Mouse (Mus musculus) T-helper 17 cell (primary cell): ENCODE results near the gene Gm7102.
"Not testable (repeated sequence)": the region's sequence is repeated elsewhere in the genome, so short reads cannot be mapped to it uniquely, and the experiment has no call there.

ENCODE experiments used
- in situ Hi-C, 2 experiments: fragments of 300-600 bp; cut with MboI, MseI; formaldehyde crosslinking; loops; 1 replicate in 1 of 2; 2 replicates in 1 of 2; pipeline ENCODE4 v1.15.1; 2025; ENCODE audit warnings: high pct_unique_total_duplicates in 2 of 2

The Gm7102 gene

DNA sequence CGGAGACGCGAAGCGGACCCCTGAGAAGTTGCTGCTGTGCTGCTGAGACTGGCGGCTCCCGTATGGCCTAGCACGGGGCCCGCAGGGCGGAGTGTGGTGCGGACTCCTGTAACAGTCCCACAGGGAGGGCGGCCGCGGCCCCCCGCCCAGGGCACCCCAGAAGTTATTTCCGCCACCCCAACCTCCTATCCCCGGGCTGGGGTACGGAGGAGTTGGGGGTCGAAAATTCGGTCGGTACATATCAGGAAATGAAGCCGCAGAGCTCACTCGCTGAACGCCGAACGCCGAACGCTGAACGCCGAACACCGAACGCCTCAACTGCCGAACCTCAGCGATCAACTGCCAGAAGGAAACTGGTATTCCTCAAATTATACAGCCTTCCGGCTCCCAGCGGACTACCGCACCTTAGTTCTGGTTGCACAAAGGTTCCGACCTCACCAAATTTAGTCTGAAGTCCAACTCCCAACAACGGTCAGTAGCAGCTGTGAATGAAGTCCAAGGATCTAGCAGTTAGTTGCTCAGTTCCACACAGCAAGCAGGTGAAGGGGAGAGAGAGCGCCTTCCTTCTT, at the start of gene Gm7102:
TSS of gene Gm7102 (minus strand) at position 554 of the 569 bp plus-strand sequence.
- in situ Hi-C loops: loop anchor here in 1 of 2 experiments (10.0 kb wide), 1 partner anchor 1181 kb away; no protein-coding TSS in a partner anchor

DNA sequence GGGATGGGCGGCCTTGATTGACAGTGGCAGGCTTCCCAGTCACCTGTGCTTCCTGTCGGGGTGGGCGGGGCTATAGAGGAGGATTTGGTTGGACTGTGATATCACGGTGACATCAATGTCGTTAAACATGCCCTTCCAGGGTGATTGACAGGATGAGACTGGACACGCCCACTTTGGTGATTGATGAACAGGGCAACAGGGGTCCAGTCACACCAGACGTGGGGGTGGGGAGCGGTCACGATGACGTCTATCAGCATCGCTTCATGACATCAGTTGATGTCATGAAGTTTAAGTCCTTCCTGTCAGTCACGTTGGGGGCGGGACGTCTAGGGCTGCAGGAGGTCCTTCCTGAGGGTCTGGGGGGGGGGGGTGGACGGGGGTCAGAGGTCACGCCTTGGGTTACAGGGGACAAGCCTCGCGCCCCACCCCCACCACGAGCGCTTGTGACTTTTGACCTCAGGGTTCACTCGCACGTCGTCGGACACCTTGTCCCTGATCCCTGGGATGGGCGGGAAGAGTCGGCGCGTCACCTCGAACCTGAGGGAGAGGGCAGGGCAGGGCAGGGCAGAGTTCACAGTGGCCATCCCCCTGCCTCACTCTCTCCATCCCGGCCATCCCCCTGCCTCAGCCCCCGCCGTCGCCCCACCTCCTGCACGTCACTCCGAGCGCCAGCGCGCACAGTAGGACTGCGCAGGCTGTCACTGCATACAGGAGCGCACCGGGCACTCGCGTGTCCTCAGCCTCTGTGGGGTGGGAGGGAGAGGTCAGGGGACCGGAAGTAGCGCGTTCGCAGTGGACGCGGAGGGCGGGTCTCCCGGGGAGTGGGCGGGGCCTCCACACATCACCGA, 48.8 kb upstream of the Gm7102 start:
- in situ Hi-C loops: no loop called here

DNA sequence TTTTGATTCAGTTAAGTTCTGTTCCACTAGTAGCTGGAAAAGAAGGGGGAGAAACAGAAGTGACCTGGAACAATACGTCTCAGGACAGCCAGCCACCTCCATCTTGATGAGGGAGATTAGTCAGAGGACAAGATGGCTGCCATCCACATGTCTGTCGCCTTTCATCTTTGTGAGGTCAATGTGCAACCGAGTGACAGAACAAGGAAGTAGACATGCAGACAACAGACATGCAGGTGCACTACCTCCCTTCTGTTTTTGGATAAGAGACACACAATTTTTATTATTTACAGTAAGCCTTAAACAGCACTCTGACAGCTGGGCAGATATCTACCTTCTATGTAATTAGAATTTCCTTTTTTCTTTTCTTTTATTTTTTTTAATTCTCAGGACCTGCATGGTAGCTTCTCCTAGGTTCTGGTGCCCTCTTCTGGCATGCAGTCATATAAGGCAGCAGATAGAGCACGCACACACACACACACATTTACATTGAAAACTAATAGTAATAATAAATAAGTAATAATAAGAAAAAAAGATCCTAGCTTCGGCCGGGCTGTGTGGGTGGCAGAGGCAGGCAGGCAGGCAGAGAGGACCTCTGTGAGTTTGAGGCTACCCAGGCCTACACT, 47.7 kb upstream of the Gm7102 start:
- in situ Hi-C loops: no loop called here

DNA sequence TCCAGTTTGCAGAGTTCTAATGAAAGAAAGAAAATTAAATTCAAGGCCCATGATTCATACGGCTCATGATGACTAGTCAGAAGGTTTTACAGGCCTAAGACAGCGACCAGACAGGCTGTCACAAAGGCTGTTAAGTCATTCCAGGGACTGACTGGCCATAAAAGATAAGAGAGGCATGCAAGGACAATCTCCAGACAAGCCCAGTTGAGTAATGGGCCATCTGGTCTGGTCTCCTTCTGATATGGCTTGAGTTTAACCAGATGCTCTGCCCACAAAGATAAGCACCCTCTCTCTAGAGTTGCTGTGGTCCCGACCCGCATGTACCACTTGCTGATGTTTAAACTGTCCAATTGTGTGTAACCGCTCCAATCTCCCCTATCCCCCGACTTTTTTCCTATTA, 31.4 kb upstream of the Gm7102 start:
- in situ Hi-C loops: not testable (repeated sequence)

DNA sequence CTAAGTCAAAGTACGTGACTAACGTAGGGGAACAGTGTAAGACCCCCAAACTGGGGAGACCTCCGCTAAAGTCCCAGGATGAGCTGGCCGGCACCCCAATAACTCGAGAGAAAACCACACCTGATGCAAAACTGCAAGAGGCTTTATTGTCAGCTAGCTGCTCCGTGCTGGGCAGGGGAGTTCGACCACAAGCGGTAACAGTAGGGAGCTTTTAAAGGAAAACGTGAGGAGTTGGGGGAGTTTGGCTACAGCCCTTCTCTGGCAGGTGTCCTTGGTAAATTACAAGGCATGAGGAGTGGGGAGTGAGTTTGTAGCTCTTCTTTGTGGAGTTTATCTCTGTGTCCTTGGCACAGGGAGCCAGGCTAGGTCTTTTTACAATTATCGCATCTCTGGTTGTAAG, 23.7 kb upstream of the Gm7102 start:
- in situ Hi-C loops: loop anchor here (5.0 kb wide), 1 partner anchor 67 kb away; no protein-coding TSS in a partner anchor

DNA sequence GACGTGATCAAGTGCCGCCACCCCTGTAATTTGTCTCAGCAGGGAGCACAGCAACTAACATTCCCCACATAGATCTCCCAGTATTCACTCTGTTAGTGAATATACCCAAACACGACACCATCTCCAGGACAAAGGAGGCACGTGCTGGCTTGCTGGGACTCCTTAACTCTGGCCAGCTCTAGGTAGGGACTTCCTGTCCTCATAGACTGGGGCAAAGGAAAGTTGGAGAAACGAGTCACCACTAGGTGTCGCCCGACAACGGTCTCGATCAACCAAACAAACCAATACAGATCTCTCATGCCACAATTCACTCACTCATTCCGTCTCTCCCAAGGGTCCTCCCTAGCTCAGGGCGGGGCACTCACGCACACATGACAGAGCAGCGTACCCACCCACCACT, 23.2 kb upstream of the Gm7102 start:
- in situ Hi-C loops: loop anchor here (5.0 kb wide), 1 partner anchor 68 kb away; no protein-coding TSS in a partner anchor

DNA sequence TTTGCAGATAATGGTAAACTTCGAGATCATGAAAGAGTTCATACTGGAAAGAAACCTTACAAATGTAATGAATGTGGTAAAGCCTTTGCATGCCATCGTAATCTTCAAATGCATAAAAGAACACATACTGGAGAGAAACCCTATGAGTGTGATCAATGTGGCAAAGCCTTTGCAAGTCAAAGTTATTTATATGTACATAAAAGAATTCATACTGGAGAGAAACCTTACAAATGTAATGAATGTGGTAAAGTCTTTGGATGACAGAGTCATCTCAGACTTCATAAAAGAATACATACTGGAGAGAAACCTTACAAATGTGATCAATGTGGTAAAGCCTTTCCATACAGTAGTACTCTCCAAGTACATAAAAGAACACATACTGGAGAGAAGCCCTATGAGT, 7.5 kb upstream of the Gm7102 start, which contains the start of gene Gm6020:
TSS of gene Gm6020 (plus strand) at position 301 of the 400 bp plus-strand sequence.
- in situ Hi-C loops: not testable (repeated sequence)

DNA sequence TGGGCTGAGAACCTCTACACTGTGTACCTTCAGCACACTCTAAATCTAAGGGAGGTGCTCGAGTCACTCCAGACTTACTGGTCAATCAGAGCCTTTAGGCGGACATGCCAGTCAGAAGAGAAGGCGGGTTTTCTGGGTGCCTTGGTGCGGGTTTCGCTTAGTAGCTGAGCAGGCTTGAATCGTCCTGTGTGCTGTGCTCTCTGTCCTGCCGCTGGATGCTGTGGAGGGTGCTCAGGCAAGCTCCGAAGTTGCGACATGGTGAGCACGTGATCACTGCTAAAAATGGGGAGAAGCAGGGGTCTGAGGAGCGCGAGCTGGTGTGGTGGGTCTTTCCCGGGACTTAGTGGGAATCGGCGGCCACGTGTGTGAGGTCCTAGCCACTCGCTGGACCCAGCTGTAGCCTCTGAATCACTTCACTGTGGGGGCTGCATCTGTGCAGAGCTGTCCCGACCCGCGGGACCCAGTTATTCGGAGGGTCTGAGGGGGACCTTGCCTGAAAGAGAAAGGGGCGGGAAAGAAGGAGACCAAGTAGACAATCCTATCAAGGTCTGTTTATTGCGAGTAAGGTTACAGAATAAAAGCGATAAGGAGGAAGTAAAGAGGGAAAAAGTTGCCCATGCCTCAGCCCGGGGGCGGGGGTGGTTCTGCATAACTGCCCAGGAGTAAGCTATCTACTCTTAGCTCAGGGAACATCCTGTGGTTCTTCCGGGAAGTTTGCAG, 24.2 kb downstream of the Gm7102 start:
- in situ Hi-C loops: no loop called here

DNA sequence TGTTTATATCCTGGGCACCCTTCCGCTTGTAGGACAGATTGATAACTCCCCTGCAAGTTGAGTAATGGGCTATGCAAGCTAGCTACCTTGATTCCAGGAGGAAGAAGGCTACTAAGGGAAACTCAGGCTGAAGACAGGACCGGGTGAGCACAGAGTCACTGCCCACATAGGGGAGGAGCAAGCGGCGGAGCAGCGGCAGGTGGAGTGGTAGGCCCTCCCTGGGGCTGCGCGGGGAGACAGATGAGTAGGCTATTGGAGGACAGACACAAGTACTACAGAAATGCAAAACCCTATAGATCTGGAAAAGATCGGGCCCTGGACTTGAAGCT, 24.8 kb downstream of the Gm7102 start:
- in situ Hi-C loops: no loop called here

DNA sequence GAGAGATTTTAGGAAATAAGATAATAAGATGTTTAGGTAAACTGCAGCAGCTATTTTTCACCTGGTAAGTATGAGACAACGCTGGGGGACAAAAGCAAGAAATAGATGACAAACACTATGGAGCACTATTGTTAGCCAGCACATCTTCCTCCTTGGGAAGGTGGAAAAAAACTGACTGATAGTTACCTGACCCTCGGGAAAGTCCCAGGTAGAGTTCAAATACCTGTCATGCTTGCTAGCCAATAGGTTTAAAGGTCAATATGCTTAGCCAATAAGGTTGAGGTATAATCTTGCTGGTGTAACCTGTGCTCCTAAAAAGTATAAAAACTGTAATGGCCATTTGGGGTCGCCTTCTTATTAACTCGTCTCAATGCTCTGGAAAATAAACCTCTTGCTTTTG, 34.8 kb downstream of the Gm7102 start:
- in situ Hi-C loops: no loop called here

DNA sequence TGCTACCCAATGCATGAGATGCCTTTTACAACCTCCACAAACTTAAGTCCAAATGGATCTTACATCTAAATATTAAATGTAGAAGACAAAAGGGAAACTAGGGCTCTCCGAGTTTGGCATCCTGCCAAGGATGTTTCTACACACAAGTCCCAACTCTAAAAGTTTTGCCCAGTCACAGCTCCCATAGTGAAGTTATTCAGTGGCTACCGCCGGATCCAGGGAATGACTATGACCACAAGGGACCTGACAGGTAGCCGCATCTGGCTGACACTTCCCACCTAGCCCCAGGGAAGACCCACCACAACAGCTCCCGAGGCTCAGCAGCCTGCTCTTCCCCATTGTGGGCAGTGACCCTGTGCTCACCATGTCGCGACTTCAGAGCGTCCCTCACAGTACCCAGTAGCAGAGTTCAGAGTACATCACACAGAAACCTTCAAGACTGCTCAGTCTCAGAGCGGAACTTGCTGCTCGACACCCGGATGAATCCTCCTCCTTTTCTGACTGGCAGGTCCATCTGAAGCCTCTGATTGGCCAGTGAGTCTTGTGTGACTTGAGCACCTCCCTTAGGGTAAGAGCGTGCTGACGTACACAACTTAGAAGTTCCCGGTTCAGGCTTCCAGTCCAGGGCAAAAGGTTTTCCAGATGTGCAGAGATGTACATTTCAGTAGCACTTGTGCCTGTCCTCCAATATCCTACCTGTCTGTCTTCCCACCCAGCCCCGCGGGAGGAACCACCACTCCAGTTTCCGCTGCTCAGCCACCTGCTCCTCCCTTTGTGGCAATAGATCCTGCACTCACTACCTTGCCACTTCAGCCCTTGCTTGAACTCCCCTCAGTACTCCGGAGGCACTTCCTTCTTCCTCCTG, 35.5 kb downstream of the Gm7102 start, which contains the start of gene Zfp950:
TSS of gene Zfp950 (minus strand) at position 499 of the 865 bp plus-strand sequence.
- in situ Hi-C loops: no loop called here

DNA sequence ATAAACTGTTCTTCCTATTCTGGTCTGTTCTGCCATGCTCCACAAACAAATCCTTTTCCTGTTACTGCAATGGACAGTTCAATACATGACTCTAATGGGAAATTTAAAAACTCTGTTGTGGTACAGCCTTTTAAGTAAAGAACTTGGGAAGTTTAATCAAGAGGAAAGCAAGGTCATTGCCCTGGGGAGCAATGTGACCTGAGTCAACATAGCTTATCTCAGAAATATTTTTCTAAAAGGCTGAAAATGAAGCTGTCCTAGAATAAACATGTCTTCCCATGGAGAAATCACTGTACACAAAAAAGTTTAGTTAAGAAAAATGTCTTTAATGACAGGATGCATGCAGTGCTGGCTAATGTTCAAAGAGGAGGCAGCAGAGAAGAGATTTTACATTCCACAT, 37.5 kb downstream of the Gm7102 start:
- in situ Hi-C loops: no loop called here

DNA sequence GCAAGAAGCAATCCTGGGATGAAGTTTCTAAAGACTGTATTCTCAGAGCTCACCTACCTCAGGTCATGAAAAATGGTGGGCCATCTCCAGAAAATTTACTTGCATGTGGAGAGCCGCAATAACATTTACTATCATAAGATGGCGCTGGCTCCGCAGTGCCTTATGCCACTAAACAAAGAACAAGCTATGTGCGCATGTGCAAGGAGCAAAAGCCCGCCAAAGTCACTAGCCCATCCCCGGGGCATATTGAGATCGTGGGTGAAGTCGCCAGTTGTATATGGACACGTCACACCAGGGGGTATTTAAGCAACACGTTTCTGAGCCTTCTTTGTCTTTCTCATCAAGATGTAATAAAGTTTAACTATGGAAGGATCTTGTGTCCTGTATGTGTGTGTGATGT, 45.0 kb downstream of the Gm7102 start:
- in situ Hi-C loops: no loop called here
